Mouse (Mus musculus) brain, embryonic 18.5 days (tissue): ENCODE data around the gene Lrch1.

Source experiments
- DNase-seq: peaks from one replicate; pipeline ENCODE4 v3.0.0-alpha.2; 2012; ENCODE audit warnings: low read depth, low spot score

Gene Lrch1

GRCm38 (mm10) chr14:74946751-74947375, 813 bp downstream of the Lrch1 start:
- peak; percentile 39 for DNase-seq

- no peak for DNase-seq
These were observed 1.3 kb downstream of the Lrch1 start for GRCm38 (mm10) chr14:74946321-74946750.

DNA sequence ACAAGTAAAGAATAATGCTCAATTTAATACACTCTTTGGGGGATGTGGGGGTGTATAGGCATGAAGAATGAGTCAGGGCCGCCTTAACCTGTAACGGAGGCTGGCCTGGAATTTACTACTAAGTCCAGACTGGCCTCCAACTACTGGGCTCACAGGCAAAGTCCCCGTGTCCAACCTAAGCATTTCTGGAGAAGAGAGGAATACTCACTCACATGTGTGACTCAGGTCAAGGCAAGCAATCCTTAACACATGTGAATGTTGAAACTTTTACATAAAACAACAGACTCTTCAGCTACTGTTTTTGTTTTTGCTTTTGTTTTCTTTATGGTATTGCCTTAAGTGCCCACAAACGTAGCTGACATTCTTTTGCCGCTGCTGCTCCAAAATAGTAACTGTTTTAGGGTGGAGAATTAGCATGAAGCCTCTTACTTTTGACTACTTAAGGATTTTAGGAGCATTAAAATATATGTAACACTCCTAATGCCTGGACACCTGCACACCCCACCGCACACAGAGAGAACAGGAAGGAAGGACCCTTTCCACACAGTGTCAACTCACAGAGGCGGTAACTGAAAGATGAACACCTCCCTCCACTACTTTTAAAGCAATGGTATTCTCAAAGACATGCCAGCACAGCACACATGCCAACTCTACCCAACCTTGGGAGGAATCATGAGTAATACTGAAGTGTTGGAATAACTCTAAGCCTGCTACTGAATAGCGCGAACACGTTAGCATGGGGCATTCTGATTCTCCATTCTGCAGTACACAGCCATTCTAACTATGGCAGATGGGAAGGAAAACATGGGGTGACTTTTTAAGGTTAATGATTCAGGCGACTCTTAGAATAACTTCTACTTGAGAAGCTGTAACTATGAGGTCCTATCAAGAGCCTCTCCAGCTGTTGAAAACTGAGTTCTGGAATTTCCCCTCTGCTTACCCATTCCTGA, 2.1 kb downstream of the Lrch1 start:
- DNase-seq, result no peak

- no peak for DNase-seq
These were observed 3.4 kb downstream of the Lrch1 start for GRCm38 (mm10) chr14:74944128-74944755.

GRCm38 (mm10) chr14:74943581-74944117, 4.0 kb downstream of the Lrch1 start:
- no peak for DNase-seq

DNA sequence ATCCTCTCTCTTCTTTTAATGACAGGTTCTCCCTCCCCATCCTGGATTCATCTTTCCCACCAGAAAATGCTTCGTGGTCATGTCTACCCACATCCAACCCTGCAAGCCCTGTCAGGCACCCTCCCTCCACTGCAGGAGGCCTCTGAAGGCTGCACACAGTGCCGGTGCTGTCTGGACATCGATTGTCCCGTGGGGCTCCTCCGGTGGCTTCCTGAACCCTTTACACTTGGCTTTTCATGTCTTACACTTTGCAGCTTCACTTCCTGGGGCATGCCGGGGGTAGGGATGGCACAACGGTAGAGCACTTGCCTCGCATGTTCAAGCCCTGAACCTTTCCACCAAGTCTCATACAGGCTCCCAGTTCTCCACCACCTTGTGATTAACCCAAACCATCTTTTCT, 4.7 kb downstream of the Lrch1 start:
- no peak for DNase-seq

DNA sequence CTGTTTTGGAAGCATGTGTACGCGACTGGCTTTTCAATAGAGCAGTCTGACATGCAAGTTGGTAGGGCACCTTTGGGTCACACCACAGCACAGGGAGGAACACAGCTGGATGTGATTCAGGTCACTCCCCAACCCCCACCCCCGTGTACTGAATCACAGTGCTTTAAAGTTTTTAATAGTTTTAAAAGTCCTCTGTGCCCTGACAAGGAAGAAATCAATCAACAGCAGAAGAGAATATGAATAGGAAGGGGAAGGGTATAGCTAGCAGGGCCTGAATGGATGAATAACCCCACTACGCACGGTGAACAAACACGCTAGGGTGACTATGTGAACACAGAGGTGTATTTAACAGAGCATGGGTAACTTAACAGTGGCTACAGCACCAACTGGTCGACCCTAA, 6.1 kb downstream of the Lrch1 start:
- DNase-seq, result no peak

DNA sequence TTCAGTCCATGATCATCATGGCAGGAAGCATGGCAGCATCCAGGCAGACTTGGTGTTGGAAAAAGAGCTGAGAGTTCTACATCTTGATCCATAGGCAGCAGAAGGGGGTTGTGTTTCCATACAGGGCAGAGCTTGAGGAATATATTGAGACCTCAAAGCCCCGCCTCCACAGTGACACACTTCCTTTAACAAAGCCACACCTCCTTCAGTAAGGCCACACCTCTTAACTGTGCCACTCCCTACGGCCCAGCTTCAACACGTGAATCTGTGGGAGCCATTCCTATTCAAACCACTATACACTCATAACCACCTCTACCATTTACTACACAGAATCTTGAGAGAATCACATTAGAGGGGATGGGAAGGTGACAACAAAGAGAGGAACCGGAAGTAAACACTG, 6.9 kb downstream of the Lrch1 start:
- DNase-seq, result no peak

DNA sequence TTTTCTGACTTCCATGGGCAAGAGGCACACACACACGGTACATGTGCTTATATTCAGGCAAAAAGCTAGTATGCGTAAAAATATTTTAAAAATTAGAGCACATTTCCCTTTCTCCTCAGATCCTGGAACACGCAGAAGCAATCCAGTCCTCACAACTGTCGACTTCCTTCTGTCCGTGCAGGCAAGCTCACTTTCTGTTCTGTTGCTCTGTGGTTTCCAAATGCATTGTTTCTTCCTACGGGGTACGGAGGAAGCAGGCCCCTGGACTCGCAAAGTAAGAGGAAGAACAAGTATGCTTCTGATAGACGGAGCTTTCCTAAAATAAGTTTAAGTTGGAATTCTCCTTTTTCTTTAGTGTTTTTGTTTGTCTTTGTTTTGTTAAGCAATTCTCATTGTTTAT, 8.3 kb downstream of the Lrch1 start:
- no peak for DNase-seq

- no peak for DNase-seq
These were observed 8.8 kb downstream of the Lrch1 start for GRCm38 (mm10) chr14:74938896-74939295.

- DNase-seq, result no peak
These were observed 11.0 kb downstream of the Lrch1 start for GRCm38 (mm10) chr14:74936557-74937261.

- no peak for DNase-seq
These were observed 12.6 kb downstream of the Lrch1 start for GRCm38 (mm10) chr14:74935111-74935510.

DNA sequence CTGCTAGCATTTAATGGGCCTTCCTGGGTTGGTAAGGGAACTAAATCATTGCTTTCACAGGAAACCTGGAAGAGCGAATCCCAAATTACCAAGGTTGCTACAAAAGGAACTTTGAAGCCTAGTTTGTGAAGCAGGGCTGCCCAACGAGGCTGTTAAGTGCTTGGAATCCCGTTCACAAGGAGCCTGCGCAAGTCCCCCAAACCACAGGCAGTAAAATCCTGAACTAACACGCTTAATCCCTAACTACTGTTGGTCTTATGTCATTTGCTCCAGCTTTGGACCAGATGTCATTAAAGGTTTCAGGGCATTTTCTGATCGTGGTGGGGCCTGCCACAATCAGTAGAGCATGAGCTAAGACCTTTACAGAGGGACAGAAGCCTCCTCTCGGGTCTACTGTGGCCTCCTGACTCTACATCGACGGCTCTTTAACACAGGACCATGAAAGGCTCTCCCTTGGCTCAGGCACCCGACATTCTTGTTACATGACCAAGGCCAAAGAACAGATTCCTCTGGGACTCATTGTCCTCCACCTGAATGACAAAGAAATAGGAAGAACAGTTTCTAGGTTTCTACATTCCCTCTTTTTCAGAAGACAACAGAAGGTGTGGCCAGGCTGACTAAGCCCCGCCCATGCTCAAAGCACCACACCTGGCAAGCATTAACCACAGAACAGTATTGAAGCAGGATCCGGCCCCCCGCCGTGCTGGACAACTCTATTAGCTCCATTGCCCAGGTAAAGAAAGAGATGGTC, 13.5 kb downstream of the Lrch1 start:
- no peak for DNase-seq

DNA sequence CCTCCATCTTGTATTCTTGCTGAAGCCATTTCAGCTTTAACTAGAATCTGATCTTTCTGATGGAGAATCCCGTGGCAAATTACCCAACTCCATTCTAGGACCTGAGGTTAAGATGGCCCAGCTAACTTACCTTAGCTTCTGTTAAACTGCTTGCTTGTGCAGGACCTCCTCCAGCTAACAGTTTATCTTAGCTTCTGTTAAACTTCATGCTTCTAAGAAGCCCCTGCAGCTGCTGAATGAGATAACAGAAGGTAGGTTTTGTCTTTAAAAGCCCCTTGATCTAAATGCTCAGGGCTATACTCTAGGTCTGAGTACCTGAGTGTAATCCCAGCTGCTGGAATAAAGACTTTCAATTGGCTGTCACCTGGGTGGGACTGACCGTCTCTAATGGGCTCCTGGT, 17.9 kb downstream of the Lrch1 start:
- DNase-seq, result no peak

GRCm38 (mm10) chr14:74928809-74929432, 18.8 kb downstream of the Lrch1 start:
- no peak for DNase-seq

- DNase-seq, result no peak
These were observed 20.6 kb downstream of the Lrch1 start for GRCm38 (mm10) chr14:74926899-74927571.

- no peak for DNase-seq
These were observed 21.6 kb downstream of the Lrch1 start for GRCm38 (mm10) chr14:74925951-74926517.

- no peak for DNase-seq
These were observed 23.2 kb downstream of the Lrch1 start for GRCm38 (mm10) chr14:74924521-74924920.

DNA sequence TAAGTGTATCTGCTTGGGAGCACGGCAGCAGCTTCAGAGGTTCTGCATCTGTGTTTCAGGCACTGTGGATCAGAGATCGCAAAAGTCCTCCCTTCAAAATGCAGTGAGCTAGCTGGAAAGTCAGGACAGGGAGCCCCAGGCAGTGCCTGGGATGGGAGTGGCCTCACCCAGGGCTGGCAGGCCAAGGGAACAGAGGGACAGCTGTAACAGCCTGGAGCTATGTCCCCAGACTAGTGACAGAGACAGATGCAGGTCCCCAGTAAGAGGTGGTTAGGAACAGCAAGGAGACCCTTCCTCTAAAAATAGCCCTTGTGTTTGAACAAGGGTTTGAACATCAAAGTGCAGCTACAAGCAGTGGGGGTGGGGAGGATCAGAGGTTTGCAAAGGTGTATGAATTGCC, 23.6 kb downstream of the Lrch1 start:
- DNase-seq, result no peak
